Mouse (Mus musculus): ENCODE results near the gene Dlg2.

Dlg2 gene

GRCm38 (mm10) chr7:91677934-91678333 is 1201.5 kb downstream of the Dlg2 start:
- Histone ChIP-seq H3K4me1 (replicated peaks; ENCODE audit: low read depth, low read length) (no peaks in the 10 kb centered on the region), H3K36me3 (ENCODE audit: insufficient read depth, low read length) (no peaks in the 10 kb centered on the region), H3K27me3 (ENCODE audit: insufficient read depth, low read length) (no peaks in the 10 kb centered on the region), H3K9me3 (ENCODE audit: low read length) (no peaks in the 10 kb centered on the region), H3K4me3 (replicated peaks; ENCODE audit: low read length) (no peak overlapping the region)
- peak; percentile 29; the same call in 1 of the 2 replicates for TF ChIP-seq CTCF (conservative IDR thresholded peaks at IDR 0.05; ENCODE audit: low read length)
- TF ChIP-seq POU5F1 (IDR thresholded peaks at IDR 0.05; ENCODE audit: borderline replicate concordance, low read length): no peak

- Histone ChIP-seq H3K27me3 (ENCODE audit: insufficient read depth, low read length) (no peaks in the 10 kb centered on the region), H3K36me3 (ENCODE audit: insufficient read depth, low read length) (no peaks in the 10 kb centered on the region), H3K9me3 (ENCODE audit: low read length) (no peaks in the 10 kb centered on the region), H3K4me3 (replicated peaks; ENCODE audit: low read length) (no peak overlapping the region), H3K4me1 (replicated peaks; ENCODE audit: low read depth, low read length) (no peaks in the 10 kb centered on the region)
- TF ChIP-seq NANOG (IDR thresholded peaks at IDR 0.05; ENCODE audit: borderline replicate concordance, low read length) (no peak), POU5F1 (IDR thresholded peaks at IDR 0.05; ENCODE audit: borderline replicate concordance, low read length) (no peak), CTCF (conservative IDR thresholded peaks at IDR 0.05; ENCODE audit: low read length) (no peak)
These were observed 1211.5 kb downstream of the Dlg2 start for GRCm38 (mm10) chr7:91687930-91688329.

- Histone ChIP-seq H3K4me1 (replicated peaks; ENCODE audit: low read depth, low read length) (no peaks in the 10 kb centered on the region), H3K9me3 (ENCODE audit: low read length) (no peaks in the 10 kb centered on the region), H3K36me3 (ENCODE audit: insufficient read depth, low read length) (no peaks in the 10 kb centered on the region), H3K27me3 (ENCODE audit: insufficient read depth, low read length) (no peaks in the 10 kb centered on the region), H3K4me3 (replicated peaks; ENCODE audit: low read length) (no peak overlapping the region)
- no peak for TF ChIP-seq POU5F1 (IDR thresholded peaks at IDR 0.05; ENCODE audit: borderline replicate concordance, low read length)
- TF ChIP-seq CTCF (conservative IDR thresholded peaks at IDR 0.05; ENCODE audit: low read length): no peak
- TF ChIP-seq NANOG (IDR thresholded peaks at IDR 0.05; ENCODE audit: borderline replicate concordance, low read length): no peak
These were observed 1213.4 kb downstream of the Dlg2 start for GRCm38 (mm10) chr7:91689829-91690228.

GRCm38 (mm10) chr7:91709853-91710252 is 1233.4 kb downstream of the Dlg2 start:
- Histone ChIP-seq H3K4me3 (replicated peaks; ENCODE audit: low read length) (no peak overlapping the region), H3K9me3 (ENCODE audit: low read length) (no peaks in the 10 kb centered on the region)
- TF ChIP-seq CTCF (conservative IDR thresholded peaks at IDR 0.05; ENCODE audit: low read length) (no peak), POU5F1 (IDR thresholded peaks at IDR 0.05; ENCODE audit: borderline replicate concordance, low read length) (no peak), NANOG (IDR thresholded peaks at IDR 0.05; ENCODE audit: borderline replicate concordance, low read length) (no peak)

GRCm38 (mm10) chr7:91711184-91711583 is 1234.7 kb downstream of the Dlg2 start:
- Histone ChIP-seq H3K36me3 (ENCODE audit: insufficient read depth, low read length) (no peaks in the 10 kb centered on the region), H3K9me3 (ENCODE audit: low read length) (no peaks in the 10 kb centered on the region)
- TF ChIP-seq NANOG (IDR thresholded peaks at IDR 0.05; ENCODE audit: borderline replicate concordance, low read length): no peak
- no peak for TF ChIP-seq POU5F1 (IDR thresholded peaks at IDR 0.05; ENCODE audit: borderline replicate concordance, low read length)
- no peak for TF ChIP-seq CTCF (conservative IDR thresholded peaks at IDR 0.05; ENCODE audit: low read length)

More at GRCm38 (mm10) chr7:91709853-91710252, 1233.4 kb downstream of the Dlg2 start:
- H3K36me3 ChIP-seq (ENCODE audit: insufficient read depth, low read length): no peaks in the 10 kb centered on the region
- no peaks in the 10 kb centered on the region for H3K27me3 ChIP-seq (ENCODE audit: insufficient read depth, low read length)
- H3K4me1 ChIP-seq (replicated peaks; ENCODE audit: low read depth, low read length): no peaks in the 10 kb centered on the region

GRCm38 (mm10) chr7:91715776-91716175 is 1239.3 kb downstream of the Dlg2 start:
- H3K4me3 ChIP-seq (replicated peaks; ENCODE audit: low read length): no peak overlapping the region

More at GRCm38 (mm10) chr7:91711184-91711583, 1234.7 kb downstream of the Dlg2 start:
- no peaks in the 10 kb centered on the region for H3K4me1 ChIP-seq (replicated peaks; ENCODE audit: low read depth, low read length)
- H3K4me3 ChIP-seq (replicated peaks; ENCODE audit: low read length): no peak overlapping the region
- no peaks in the 10 kb centered on the region for H3K27me3 ChIP-seq (ENCODE audit: insufficient read depth, low read length)

GRCm38 (mm10) chr7:91716696-91717095 is 1240.2 kb downstream of the Dlg2 start:
- H3K36me3 ChIP-seq (ENCODE audit: insufficient read depth, low read length): no peaks in the 10 kb centered on the region
- TF ChIP-seq CTCF (conservative IDR thresholded peaks at IDR 0.05; ENCODE audit: low read length) (no peak), NANOG (IDR thresholded peaks at IDR 0.05; ENCODE audit: borderline replicate concordance, low read length) (no peak), POU5F1 (IDR thresholded peaks at IDR 0.05; ENCODE audit: borderline replicate concordance, low read length) (no peak)
- H3K9me3 ChIP-seq (ENCODE audit: low read length): no peaks in the 10 kb centered on the region

More at GRCm38 (mm10) chr7:91715776-91716175, 1239.3 kb downstream of the Dlg2 start:
- no peaks in the 10 kb centered on the region for H3K27me3 ChIP-seq (ENCODE audit: insufficient read depth, low read length)
- H3K4me1 ChIP-seq (replicated peaks; ENCODE audit: low read depth, low read length): no peaks in the 10 kb centered on the region
- TF ChIP-seq NANOG (IDR thresholded peaks at IDR 0.05; ENCODE audit: borderline replicate concordance, low read length) (no peak), POU5F1 (IDR thresholded peaks at IDR 0.05; ENCODE audit: borderline replicate concordance, low read length) (no peak), CTCF (conservative IDR thresholded peaks at IDR 0.05; ENCODE audit: low read length) (no peak)
- H3K9me3 ChIP-seq (ENCODE audit: low read length): no peaks in the 10 kb centered on the region
- no peaks in the 10 kb centered on the region for H3K36me3 ChIP-seq (ENCODE audit: insufficient read depth, low read length)

GRCm38 (mm10) chr7:91720318-91720717 is 1243.8 kb downstream of the Dlg2 start:
- no peaks in the 10 kb centered on the region for H3K9me3 ChIP-seq (ENCODE audit: low read length)
- no peak overlapping the region for H3K4me3 ChIP-seq (replicated peaks; ENCODE audit: low read length)
- H3K4me1 ChIP-seq (replicated peaks; ENCODE audit: low read depth, low read length): no peaks in the 10 kb centered on the region
- TF ChIP-seq NANOG (IDR thresholded peaks at IDR 0.05; ENCODE audit: borderline replicate concordance, low read length) (no peak), CTCF (conservative IDR thresholded peaks at IDR 0.05; ENCODE audit: low read length) (no peak), POU5F1 (IDR thresholded peaks at IDR 0.05; ENCODE audit: borderline replicate concordance, low read length) (no peak)
- no peaks in the 10 kb centered on the region for H3K27me3 ChIP-seq (ENCODE audit: insufficient read depth, low read length)
- no peaks in the 10 kb centered on the region for H3K36me3 ChIP-seq (ENCODE audit: insufficient read depth, low read length)

More at GRCm38 (mm10) chr7:91716696-91717095, 1240.2 kb downstream of the Dlg2 start:
- no peaks in the 10 kb centered on the region for H3K27me3 ChIP-seq (ENCODE audit: insufficient read depth, low read length)
- no peaks in the 10 kb centered on the region for H3K4me1 ChIP-seq (replicated peaks; ENCODE audit: low read depth, low read length)
- no peak overlapping the region for H3K4me3 ChIP-seq (replicated peaks; ENCODE audit: low read length)

- TF ChIP-seq CTCF (conservative IDR thresholded peaks at IDR 0.05; ENCODE audit: low read length): no peak
- TF ChIP-seq NANOG (IDR thresholded peaks at IDR 0.05; ENCODE audit: borderline replicate concordance, low read length): no peak
- no peak for TF ChIP-seq POU5F1 (IDR thresholded peaks at IDR 0.05; ENCODE audit: borderline replicate concordance, low read length)
- Histone ChIP-seq H3K27me3 (ENCODE audit: insufficient read depth, low read length) (no peaks in the 10 kb centered on the region), H3K36me3 (ENCODE audit: insufficient read depth, low read length) (no peaks in the 10 kb centered on the region), H3K4me3 (replicated peaks; ENCODE audit: low read length) (no peak overlapping the region), H3K9me3 (ENCODE audit: low read length) (no peaks in the 10 kb centered on the region), H3K4me1 (replicated peaks; ENCODE audit: low read depth, low read length) (no peaks in the 10 kb centered on the region)
These were observed 1247.9 kb downstream of the Dlg2 start for GRCm38 (mm10) chr7:91724397-91724796.
